Mouse (Mus musculus) layer of hippocampus, adult 9-10 months (tissue): ENCODE measurements around the gene Fam76b.
"Not testable (repeated sequence)": the region's sequence is repeated elsewhere in the genome, so short reads cannot be mapped to it uniquely, and the experiment has no call there.

Experiments used
- DNase-seq: peaks from one replicate; pipeline ENCODE4 v3.0.0; 2022; ENCODE audit warnings: low spot score

Fam76b gene

GRCm38 (mm10) chr9:13827406-13828086 is at the start of gene Fam76b:
Gene Fam76b, plus strand, starts transcription at chr9:13827716.
- peak; percentile 99 for DNase-seq

- no peak for DNase-seq
Measured at GRCm38 (mm10) chr9:13781985-13782384, 45.5 kb upstream of the Fam76b start.

- DNase-seq: not testable (repeated sequence)
Measured at GRCm38 (mm10) chr9:13790864-13791263, 36.7 kb upstream of the Fam76b start.

- no peak for DNase-seq
Measured at GRCm38 (mm10) chr9:13794302-13794701, 33.2 kb upstream of the Fam76b start.

- no peak for DNase-seq
Measured at GRCm38 (mm10) chr9:13794756-13795155, 32.8 kb upstream of the Fam76b start.

- no peak for DNase-seq
Measured at GRCm38 (mm10) chr9:13804480-13804879, 23.0 kb upstream of the Fam76b start.

- DNase-seq: no peak
Measured at GRCm38 (mm10) chr9:13806854-13807253, 20.7 kb upstream of the Fam76b start.

GRCm38 (mm10) chr9:13807657-13808056 is 19.9 kb upstream of the Fam76b start:
- DNase-seq: no peak

- no peak for DNase-seq
Measured at GRCm38 (mm10) chr9:13809937-13810336, 17.6 kb upstream of the Fam76b start.

GRCm38 (mm10) chr9:13818369-13818768 is 9.1 kb upstream of the Fam76b start:
- DNase-seq: no peak

- no peak for DNase-seq
Measured at GRCm38 (mm10) chr9:13820774-13821173, 6.7 kb upstream of the Fam76b start.

- DNase-seq: no peak
Measured at GRCm38 (mm10) chr9:13825896-13826295, 1.6 kb upstream of the Fam76b start.

- DNase-seq: peak; percentile 24
Measured at GRCm38 (mm10) chr9:13826391-13826805, 1.1 kb upstream of the Fam76b start.

GRCm38 (mm10) chr9:13826832-13827405 is 597 bp upstream of the Fam76b start, which contains the start of gene Cep57:
Gene Cep57, minus strand, starts transcription at chr9:13827107.
- peak; percentile 98 for DNase-seq

GRCm38 (mm10) chr9:13828087-13828441 is 548 bp downstream of the Fam76b start:
- DNase-seq: peak; percentile 18

GRCm38 (mm10) chr9:13835256-13835655 is 7.7 kb downstream of the Fam76b start:
- no peak for DNase-seq

- no peak for DNase-seq
Measured at GRCm38 (mm10) chr9:13836726-13837125, 9.2 kb downstream of the Fam76b start.

GRCm38 (mm10) chr9:13847591-13847990 is 20.1 kb downstream of the Fam76b start:
- DNase-seq: no peak

GRCm38 (mm10) chr9:13848481-13849480 is 21.3 kb downstream of the Fam76b start:
- peak; percentile 24 for DNase-seq

GRCm38 (mm10) chr9:13853876-13854275 is 26.4 kb downstream of the Fam76b start:
- DNase-seq: no peak

- no peak for DNase-seq
Measured at GRCm38 (mm10) chr9:13856247-13856646, 28.7 kb downstream of the Fam76b start.

- no peak for DNase-seq
Measured at GRCm38 (mm10) chr9:13856777-13857176, 29.3 kb downstream of the Fam76b start.

- DNase-seq: no peak
Measured at GRCm38 (mm10) chr9:13867646-13868045, 40.1 kb downstream of the Fam76b start.
